Mouse (Mus musculus): Measurements from ENCODE around the gene Zfp580.

DNA sequence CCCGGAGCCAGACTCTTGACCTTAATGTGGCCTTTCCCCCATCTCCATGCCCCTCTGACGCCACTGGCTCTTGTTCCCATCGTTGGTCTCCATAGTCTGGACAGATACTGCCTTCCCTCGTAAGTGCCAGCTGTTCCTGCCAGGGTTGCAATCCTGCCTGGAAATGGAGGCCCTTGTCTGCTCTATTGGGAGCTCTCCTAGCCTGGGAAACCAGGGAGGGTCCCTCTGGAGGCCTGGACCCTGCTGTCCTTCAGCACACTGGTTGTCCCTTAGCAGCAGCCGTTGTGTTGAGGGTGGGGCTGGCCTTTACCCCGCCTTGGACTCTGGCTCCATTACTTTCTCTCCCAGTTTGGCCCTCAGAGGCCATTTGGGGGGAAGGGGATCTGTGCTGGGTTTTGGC, 41.0 kb downstream of the Zfp580 start:
- TF ChIP-seq POLR2A (IDR thresholded peaks at IDR 0.05; ENCODE audit: extremely low read depth, insufficient read depth, low read length) = no peak
- TF ChIP-seq CTCF (IDR thresholded peaks at IDR 0.05; ENCODE audit: extremely low read depth, insufficient read depth, low read length) = no peak
